Mouse (Mus musculus) myocyte (in vitro differentiated cells): ENCODE data around the gene Osbpl8.

Experiments used
- MYOD1 ChIP-seq, 3 experiments: IDR thresholded peaks; one replicate each; pipeline ENCODE4 v1.6.1; 2011; ENCODE audit warnings: control low read depth in 2 of 3, low read depth in 2 of 3, mild to moderate bottlenecking in 2 of 3, moderate library complexity in 1 of 3; ENCODE audit not compliant: insufficient read length in 2 of 3, control insufficient read depth in 1 of 3
- POLR2AphosphoS2 ChIP-seq: IDR thresholded peaks from one replicate; pipeline ENCODE4 v1.6.1; 2011; ENCODE audit warnings: low read depth, control low read depth; ENCODE audit not compliant: insufficient read length
- TCF12 ChIP-seq: IDR thresholded peaks from one replicate; pipeline ENCODE4 v1.6.1; 2011; ENCODE audit warnings: mild to moderate bottlenecking, control low read depth; ENCODE audit not compliant: poor library complexity, insufficient read depth, severe bottlenecking
- USF1 ChIP-seq: IDR thresholded peaks from one replicate; pipeline ENCODE4 v1.6.1; 2011; ENCODE audit warnings: low read depth, mild to moderate bottlenecking, control low read depth, moderate library complexity

DNA sequence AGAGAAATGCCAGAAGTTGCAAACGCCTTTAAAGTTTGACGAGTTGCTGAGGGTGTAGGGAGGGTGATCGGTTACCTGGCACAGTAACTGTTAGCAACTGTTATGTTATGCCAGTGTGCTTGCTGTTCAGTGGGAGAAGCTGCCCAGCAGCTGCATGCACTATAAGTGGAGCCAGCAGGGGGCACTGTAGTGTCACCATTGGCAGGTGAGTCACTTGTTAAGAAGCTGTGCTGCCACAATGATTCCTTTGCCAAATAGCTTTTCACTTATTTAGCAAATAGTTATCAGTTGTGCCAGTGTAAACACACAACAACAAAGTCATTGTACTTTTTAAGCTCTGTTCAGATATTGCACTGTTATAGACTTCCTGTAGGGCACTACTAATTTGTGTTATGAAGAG is 62.0 kb downstream of the Osbpl8 start:
- TF ChIP-seq POLR2AphosphoS2, result no peak
- TF ChIP-seq USF1, result no peak
- TF ChIP-seq TCF12, result no peak
- peak in 2 of 3 experiments; percentile 40 to 72 for TF ChIP-seq MYOD1 (IDR thresholded peaks at IDR 0.05; ENCODE audit: control insufficient read depth in 1 of 3, insufficient read length in 2 of 3, low read depth in 2 of 3)
